Mouse (Mus musculus): ENCODE results near the gene Jaml. TPM values are rescaled to one million over a fixed set of nuclear protein-coding genes. Genes with fewer than 3 reads are reported as not detected.

Jaml gene
- polyA plus RNA-seq, 1 experiment from 2014 or later: 2.2 TPM

- no peak overlapping the region for H3K27ac ChIP-seq
- H3K9me3 ChIP-seq: no peaks in the 10 kb centered on the region
- no peaks in the 10 kb centered on the region for H3K36me3 ChIP-seq
- no peak for DNase-seq (ENCODE audit: low spot score)
- H3K4me1 ChIP-seq: no peaks in the 10 kb centered on the region
- peaks cover 19% of the 10 kb centered on the region; the same call in 1 of the 2 replicates for H3K27me3 ChIP-seq (ENCODE audit: insufficient read depth, poor library complexity, severe bottlenecking)
- 72% methylated on average over 12 of the region's 12 CpGs for WGBS
- H3K4me3 ChIP-seq: no peak overlapping the region
Measured at GRCm38 (mm10) chr9:45085741-45086690, 7.0 kb downstream of the Jaml start.

DNA sequence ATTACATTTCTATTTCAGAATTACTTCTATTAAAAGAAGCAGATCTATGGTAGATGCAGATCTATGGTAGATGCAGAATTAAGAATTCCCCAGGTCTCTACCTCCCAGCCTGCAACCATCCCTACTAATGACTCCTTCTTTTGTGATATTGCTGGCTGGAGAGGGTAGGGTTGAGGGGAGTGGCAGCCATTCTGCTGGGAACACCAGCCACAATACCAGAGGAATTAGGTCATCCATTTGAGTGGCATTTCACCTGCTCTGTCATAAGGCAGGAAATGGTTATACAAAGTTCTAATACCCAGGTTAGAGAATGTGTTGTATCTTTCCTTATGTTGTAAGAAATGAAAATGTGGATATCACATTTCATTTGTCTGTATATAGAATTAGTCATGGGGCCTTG, 9.1 kb downstream of the Jaml start:
- H3K4me1 ChIP-seq: no peaks in the 10 kb centered on the region; the same call in 1 of the 2 replicates
- H3K27me3 ChIP-seq (ENCODE audit: insufficient read depth, poor library complexity, severe bottlenecking): peaks cover 19% of the 10 kb centered on the region; the same call in 1 of the 2 replicates
- no peak overlapping the region for H3K27ac ChIP-seq
- no peaks in the 10 kb centered on the region for H3K9me3 ChIP-seq
- no peak overlapping the region for H3K4me3 ChIP-seq
- no peaks in the 10 kb centered on the region for H3K36me3 ChIP-seq
- no peak for DNase-seq (ENCODE audit: low spot score)

GRCm38 (mm10) chr9:45090811-45091210, 11.8 kb downstream of the Jaml start:
- Histone ChIP-seq H3K36me3 (no peaks in the 10 kb centered on the region), H3K27me3 (ENCODE audit: insufficient read depth, poor library complexity, severe bottlenecking) (peaks cover 15% of the 10 kb centered on the region; the same call in 1 of the 2 replicates), H3K27ac (no peak overlapping the region), H3K4me1 (no peaks in the 10 kb centered on the region; the same call in 1 of the 2 replicates), H3K4me3 (no peak overlapping the region), H3K9me3 (no peaks in the 10 kb centered on the region)
- DNase-seq (ENCODE audit: low spot score): no peak
- WGBS: 68% methylated on average over 3 of the region's 3 CpGs

GRCm38 (mm10) chr9:45092641-45093040, 13.7 kb downstream of the Jaml start:
- Histone ChIP-seq H3K9me3 (no peaks in the 10 kb centered on the region), H3K27ac (peak overlapping the region; percentile 69), H3K4me3 (no peak overlapping the region), H3K4me1 (no peaks in the 10 kb centered on the region; the same call in 1 of the 2 replicates), H3K27me3 (ENCODE audit: insufficient read depth, poor library complexity, severe bottlenecking) (peaks cover 17% of the 10 kb centered on the region), H3K36me3 (no peaks in the 10 kb centered on the region)
- 53% methylated on average over 4 of the region's 4 CpGs for WGBS
- DNase-seq (ENCODE audit: low spot score): no peak

GRCm38 (mm10) chr9:45095149-45095937, 16.4 kb downstream of the Jaml start:
- 75% methylated on average over 6 of the region's 6 CpGs for WGBS
- DNase-seq (ENCODE audit: low spot score): no peak
- peaks cover 23% of the 10 kb centered on the region for H3K27me3 ChIP-seq (ENCODE audit: insufficient read depth, poor library complexity, severe bottlenecking)
- H3K4me1 ChIP-seq: no peaks in the 10 kb centered on the region; the same call in 1 of the 2 replicates
- H3K27ac ChIP-seq: no peak overlapping the region
- H3K36me3 ChIP-seq: no peaks in the 10 kb centered on the region
- H3K4me3 ChIP-seq: no peak overlapping the region
- no peaks in the 10 kb centered on the region for H3K9me3 ChIP-seq

DNA sequence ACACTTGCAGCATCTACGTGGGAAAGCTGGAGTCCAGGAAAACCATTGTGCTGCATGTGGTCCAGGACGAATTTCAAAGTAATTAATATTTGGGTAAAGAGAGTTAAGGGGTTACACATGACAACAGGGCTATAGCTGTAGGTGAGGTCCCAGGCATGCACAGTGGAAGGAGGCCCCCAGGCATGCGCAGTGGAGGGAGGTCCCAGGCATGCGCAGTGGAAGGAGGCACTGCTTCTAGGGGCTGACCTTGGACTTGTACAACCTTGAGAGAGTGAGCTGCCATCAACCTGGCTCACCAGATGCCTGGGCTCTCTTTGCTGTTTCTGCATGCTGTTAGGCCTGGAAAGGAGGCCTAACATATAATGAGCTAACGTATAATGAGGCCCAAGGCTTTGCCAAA, 18.9 kb downstream of the Jaml start:
- no peak for DNase-seq (ENCODE audit: low spot score)
- Histone ChIP-seq H3K4me1 (peaks cover 4% of the 10 kb centered on the region), H3K27ac (no peak overlapping the region), H3K9me3 (no peaks in the 10 kb centered on the region), H3K36me3 (no peaks in the 10 kb centered on the region), H3K4me3 (no peak overlapping the region), H3K27me3 (ENCODE audit: insufficient read depth, poor library complexity, severe bottlenecking) (peaks cover 23% of the 10 kb centered on the region)
- WGBS: 79% methylated on average over 5 of the region's 5 CpGs

- Histone ChIP-seq H3K4me1 (peaks cover 9% of the 10 kb centered on the region), H3K27me3 (ENCODE audit: insufficient read depth, poor library complexity, severe bottlenecking) (peaks cover 23% of the 10 kb centered on the region), H3K9me3 (no peaks in the 10 kb centered on the region), H3K27ac (no peak overlapping the region), H3K4me3 (no peak overlapping the region), H3K36me3 (no peaks in the 10 kb centered on the region)
- DNase-seq (ENCODE audit: low spot score): no peak
- WGBS: 27% methylated on average over 3 of the region's 3 CpGs
Measured at GRCm38 (mm10) chr9:45098426-45098825, 19.4 kb downstream of the Jaml start.

- Histone ChIP-seq H3K9me3 (no peaks in the 10 kb centered on the region), H3K4me1 (peaks cover 18% of the 10 kb centered on the region), H3K27me3 (ENCODE audit: insufficient read depth, poor library complexity, severe bottlenecking) (0 out of 2 replicates have a peak, but pooled peaks cover 8% of the 10 kb centered on the region), H3K27ac (no peak overlapping the region), H3K4me3 (no peak overlapping the region), H3K36me3 (no peaks in the 10 kb centered on the region)
- 88% methylated on average over 1 of the region's 1 CpGs for WGBS
- no peak for DNase-seq (ENCODE audit: low spot score)
Measured at GRCm38 (mm10) chr9:45102528-45102927, 23.5 kb downstream of the Jaml start.

DNA sequence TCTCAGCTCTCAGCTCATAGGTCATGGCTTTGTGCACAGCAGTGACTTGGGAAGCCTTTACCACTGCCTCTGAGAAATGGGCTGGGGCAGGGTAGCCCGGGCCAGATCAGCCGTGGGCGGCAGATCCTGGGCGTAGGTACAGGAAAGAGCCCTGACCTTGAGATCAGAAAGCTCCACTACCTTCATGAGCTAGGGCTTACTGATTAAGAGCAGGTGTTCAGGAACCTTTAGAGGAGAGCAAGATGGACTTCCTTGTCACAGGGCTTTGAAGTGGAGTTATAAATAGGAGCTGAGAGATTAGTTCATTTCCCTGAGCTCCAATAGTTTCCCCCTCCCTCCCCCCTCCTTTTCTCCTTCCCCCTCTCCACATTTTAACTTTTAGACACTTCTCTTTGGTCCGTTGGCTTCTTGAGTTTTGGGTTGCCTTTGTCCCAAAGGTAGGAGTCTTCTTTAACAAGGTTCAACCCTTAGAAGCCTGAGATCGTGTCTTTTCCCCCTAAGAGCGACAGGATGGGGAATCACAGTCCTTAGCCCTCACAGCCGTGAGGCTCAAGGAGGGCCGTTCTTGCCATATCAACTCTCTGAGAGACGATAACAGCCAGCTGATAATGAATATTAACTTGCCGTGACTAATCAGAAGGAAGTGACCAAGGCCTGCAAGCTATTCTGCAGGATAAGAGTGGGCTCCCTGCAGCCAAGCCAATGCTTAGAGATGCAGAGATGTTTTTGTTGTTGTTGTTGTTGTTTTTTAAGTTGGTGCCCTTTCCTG, 24.4 kb downstream of the Jaml start:
- Histone ChIP-seq H3K4me3 (0 out of 2 replicates have a peak overlapping the region, but pooled peaks have one; percentile 5), H3K27ac (peak overlapping the region; percentile 65; the same call in 1 of the 2 replicates), H3K4me1 (peaks cover 18% of the 10 kb centered on the region), H3K27me3 (ENCODE audit: insufficient read depth, poor library complexity, severe bottlenecking) (0 out of 2 replicates have a peak, but pooled peaks cover 7% of the 10 kb centered on the region), H3K36me3 (no peaks in the 10 kb centered on the region), H3K9me3 (no peaks in the 10 kb centered on the region)
- 29% methylated on average over 11 of the region's 11 CpGs for WGBS
- DNase-seq (ENCODE audit: low spot score): no peak

- H3K4me3 ChIP-seq: no peak overlapping the region
- H3K4me1 ChIP-seq: peaks cover 18% of the 10 kb centered on the region
- WGBS: 84% methylated on average over 2 of the region's 2 CpGs
- DNase-seq (ENCODE audit: low spot score): no peak
- H3K9me3 ChIP-seq: no peaks in the 10 kb centered on the region
- no peak overlapping the region for H3K27ac ChIP-seq
- H3K36me3 ChIP-seq: no peaks in the 10 kb centered on the region
- H3K27me3 ChIP-seq (ENCODE audit: insufficient read depth, poor library complexity, severe bottlenecking): no peaks in the 10 kb centered on the region
Measured at GRCm38 (mm10) chr9:45105596-45106374, 26.8 kb downstream of the Jaml start.

DNA sequence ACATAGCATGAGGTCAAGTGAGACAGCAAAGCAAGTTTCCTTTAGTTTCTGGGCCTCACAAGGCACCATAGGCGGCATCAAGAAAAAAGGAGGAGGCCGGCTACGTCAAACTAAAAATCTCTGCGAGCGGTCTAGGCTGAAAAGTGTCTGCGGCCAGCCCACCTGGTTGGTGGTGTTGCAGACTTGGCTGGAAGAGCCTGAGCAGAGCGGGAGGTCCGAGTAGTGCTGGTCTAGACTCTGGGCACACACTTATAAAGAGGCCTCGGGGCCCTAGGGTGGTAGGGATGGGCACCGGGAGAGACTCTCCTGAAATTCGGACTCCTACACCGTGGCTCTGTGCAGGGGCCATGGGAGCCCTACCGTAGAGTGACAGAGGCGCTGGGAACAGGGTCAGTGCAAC, 36.7 kb downstream of the Jaml start:
- 7% methylated on average over 14 of the region's 14 CpGs for WGBS
- H3K36me3 ChIP-seq: no peaks in the 10 kb centered on the region
- DNase-seq (ENCODE audit: low spot score): no peak
- peaks cover 20% of the 10 kb centered on the region for H3K4me1 ChIP-seq
- peak overlapping the region; percentile 64 for H3K27ac ChIP-seq
- H3K4me3 ChIP-seq: peak overlapping the region; percentile 51
- H3K27me3 ChIP-seq (ENCODE audit: insufficient read depth, poor library complexity, severe bottlenecking): peaks cover 11% of the 10 kb centered on the region; the same call in 1 of the 2 replicates
- H3K9me3 ChIP-seq: no peaks in the 10 kb centered on the region

DNA sequence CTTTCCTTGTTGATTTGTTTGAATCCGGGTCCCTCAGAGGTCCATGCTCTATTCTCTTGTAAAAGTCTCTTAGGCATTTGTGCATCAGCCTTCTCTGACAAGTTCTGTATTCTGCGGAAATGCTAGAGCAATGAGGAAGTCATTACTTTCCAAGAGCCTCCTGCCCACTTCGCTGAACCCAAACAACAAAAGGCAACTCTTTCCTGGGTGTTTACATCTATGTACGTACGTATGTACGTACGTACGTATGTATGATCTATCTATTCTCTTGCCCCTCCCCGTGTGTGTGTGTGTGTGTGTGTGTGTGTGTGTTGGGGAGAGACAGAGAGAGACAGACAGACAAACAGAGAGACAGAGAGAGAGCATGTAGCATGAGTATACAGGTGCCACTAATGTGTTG, 37.8 kb downstream of the Jaml start:
- Histone ChIP-seq H3K4me1 (peaks cover 20% of the 10 kb centered on the region), H3K4me3 (no peak overlapping the region), H3K27me3 (ENCODE audit: insufficient read depth, poor library complexity, severe bottlenecking) (peaks cover 14% of the 10 kb centered on the region; the same call in 1 of the 2 replicates), H3K27ac (no peak overlapping the region), H3K9me3 (no peaks in the 10 kb centered on the region), H3K36me3 (no peaks in the 10 kb centered on the region)
- DNase-seq (ENCODE audit: low spot score): no peak
- 67% methylated on average over 9 of the region's 9 CpGs for WGBS
